Mouse (Mus musculus) lung, postnatal 0 days (tissue): Measurements from ENCODE around the gene Osbpl10.
"Not testable (repeated sequence)": the region's sequence is repeated elsewhere in the genome, so short reads cannot be mapped to it uniquely, and the experiment has no call there.

ENCODE experiments used
- CTCF ChIP-seq: IDR thresholded peaks from 2 replicates; pipeline ENCODE4 v1.5.1; 2016; ENCODE audit warnings: antibody characterized with exemption, mild to moderate bottlenecking
- EP300 ChIP-seq: IDR thresholded peaks from 2 replicates; pipeline ENCODE4 v1.6.1; 2016; ENCODE audit warnings: antibody characterized with exemption, mild to moderate bottlenecking, control low read depth

DNA sequence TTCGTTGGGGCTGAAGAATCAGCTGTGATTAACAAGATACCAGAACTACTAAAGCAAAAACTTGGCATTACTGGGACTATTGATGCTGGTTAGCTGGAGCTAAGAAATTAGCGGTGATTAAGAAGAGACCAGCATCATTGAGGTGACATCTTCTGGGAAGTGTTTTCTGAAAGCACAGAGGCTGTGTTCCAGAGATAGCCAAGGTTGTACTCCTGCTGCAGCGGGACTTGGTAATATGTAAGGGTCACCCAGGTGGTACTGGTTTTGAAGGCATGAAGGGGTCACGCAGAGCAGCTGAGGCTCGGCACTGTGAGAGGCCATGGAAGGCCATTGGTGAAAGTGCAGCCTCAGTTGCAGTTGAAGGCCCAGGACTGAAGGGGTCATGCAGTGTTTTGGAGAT, 294.1 kb downstream of the Osbpl10 start:
- not testable (repeated sequence) for TF ChIP-seq CTCF, EP300
